Mouse (Mus musculus) liver, adult 2 months (tissue): ENCODE results near the gene Dusp27.

Experiments used
- CTCF ChIP-seq: fragments of 200-500 bp; IDR thresholded peaks from 2 replicates; pipeline ENCODE4 v1.5.1; 2011; ENCODE audit warnings: low read depth, low read length, control low read depth
- POLR2A ChIP-seq: fragments of 200-500 bp; IDR thresholded peaks from 2 replicates; pipeline ENCODE4 v1.6.1; 2011; ENCODE audit warnings: low read length, control low read depth; ENCODE audit not compliant: insufficient read depth; ENCODE audit errors: extremely low read depth

DNA sequence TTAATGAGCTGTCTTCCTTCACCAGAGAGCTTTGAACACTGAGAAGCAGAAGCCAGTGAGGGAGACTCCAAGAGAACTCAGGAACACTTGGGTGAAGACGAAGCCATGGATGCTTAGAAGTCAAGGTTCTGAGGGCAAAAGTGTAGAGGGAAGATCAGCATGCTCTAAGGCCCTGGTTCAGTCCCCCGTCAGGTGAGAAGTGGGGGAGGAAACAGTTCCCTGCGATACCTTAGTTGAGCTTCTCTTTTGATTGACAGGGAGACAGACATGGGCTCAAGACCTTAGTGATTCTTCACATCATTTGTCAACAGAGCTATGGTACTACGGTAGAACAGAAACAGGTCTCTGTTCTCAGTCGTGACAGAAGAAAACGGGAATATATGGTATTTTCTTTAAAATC, 1.4 kb downstream of the Dusp27 start:
- TF ChIP-seq CTCF (no peak), POLR2A (no peak)
